Mouse (Mus musculus): ENCODE results near the gene Vezf1. TPM values are rescaled to one million over a fixed set of nuclear protein-coding genes. Genes with fewer than 3 reads are reported as not detected.

The Vezf1 gene
- total RNA-seq, 2 experiments from 2014 or later = 24.4 to 26.2 TPM

DNA sequence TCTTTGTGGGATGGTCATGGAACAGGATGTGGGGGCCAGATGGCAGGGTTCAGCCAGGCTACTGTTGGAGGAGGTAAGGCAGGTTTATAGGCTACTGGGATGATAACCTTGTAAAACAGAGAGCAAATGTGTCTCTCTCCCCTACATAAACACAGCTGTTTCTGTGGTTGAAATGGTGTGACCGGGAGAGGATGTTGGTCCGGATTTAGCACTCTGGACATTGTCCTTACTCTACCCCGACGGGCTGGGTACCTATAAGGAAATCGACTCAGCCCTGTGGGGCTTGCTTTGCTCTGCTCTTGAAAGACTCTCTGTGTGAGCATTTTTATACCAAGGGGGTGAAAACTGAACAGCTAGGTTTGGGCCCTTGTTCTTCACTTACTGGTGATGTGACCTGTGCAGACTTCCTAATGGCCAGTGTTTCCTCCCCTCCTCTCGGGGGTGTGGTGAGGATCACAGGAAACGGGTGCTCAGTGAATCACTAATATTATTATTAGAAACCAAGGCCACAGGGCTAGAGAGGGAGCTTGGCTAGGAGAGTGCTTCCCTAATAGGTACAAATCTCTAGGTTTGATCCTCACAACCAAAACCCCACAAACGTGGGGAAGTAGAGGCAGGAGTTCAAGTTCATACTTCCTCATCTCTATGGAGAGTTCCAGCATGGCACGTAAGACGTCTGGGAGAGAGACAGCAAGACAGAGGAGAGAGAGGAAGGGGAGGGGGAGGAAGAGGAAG, 49.4 kb downstream of the Vezf1 start:
- no peak for DNase-seq (ENCODE audit: low spot score in 2 of 2)
- intact Hi-C loops (cut with DNase I) = loop anchor here (5.0 kb wide), 1 partner anchor 45 kb away; no protein-coding TSS in a partner anchor

DNA sequence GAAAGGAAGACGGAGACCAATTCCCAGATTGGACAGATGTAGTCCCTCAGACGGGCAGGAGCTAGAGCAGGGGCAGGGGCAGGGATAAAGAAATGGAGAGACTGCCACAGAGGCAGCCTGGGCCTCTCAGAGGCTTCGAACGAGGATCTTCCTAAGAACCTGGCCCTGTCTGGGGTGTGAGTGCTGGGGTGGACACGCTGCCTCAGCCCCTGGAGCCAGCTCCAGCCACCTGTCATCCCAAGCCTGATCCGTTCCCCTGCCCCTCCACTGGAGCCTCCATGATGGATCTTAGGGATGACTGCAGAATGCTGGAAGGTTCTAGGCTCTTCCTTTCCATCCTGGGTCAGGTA, 50.0 kb downstream of the Vezf1 start:
- intact Hi-C loops (cut with DNase I) = loop anchor here (5.0 kb wide), 1 partner anchor 44 kb away; no protein-coding TSS in a partner anchor
- DNase-seq (ENCODE audit: low spot score in 2 of 2) = no peak

DNA sequence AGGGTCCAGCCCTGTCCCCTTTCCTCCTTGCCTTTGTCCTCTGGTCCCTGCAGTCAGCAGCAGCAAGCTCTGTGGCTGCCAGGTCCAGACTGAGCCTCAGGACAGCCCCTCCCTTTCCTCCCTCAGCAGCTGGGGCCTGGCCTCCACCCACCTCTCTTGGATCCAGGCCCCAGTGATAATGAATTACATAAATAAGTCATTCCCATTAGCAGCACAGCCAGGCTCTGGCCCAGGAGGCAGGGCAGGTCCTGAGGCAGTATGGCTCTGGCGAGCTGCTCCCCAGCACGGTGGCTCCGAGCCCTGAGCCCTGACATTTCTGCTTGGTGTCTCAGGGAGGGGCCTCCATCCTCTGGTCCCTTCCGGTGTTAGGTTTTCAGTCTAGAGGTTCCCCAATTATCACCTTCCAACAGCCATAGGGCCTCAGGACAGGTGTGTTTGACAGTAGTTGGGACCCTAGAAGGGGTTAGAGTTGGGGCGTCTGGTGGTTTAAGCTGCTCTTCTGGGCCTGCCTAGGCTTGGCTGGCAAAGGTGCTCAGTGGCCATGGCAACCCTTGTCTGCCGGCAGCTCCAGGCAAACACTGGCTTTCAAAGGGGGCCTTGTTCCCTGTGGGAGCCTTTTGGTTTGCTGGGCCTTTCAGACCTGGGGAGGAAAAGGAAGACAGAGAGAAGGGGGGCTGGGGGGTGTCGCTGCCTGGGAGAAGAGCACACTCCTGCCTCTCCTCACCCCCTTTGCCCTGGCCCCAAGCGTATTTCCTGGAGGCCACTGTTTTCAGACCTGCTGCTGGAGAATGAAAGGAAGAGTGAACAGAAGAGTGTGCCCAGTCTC, 51.0 kb downstream of the Vezf1 start:
- intact Hi-C loops (cut with DNase I) = loop anchor here (5.0 kb wide), 1 partner anchor 43 kb away; no protein-coding TSS in a partner anchor
- peak; percentile 35 to 43 for DNase-seq (ENCODE audit: low spot score in 2 of 2)

DNA sequence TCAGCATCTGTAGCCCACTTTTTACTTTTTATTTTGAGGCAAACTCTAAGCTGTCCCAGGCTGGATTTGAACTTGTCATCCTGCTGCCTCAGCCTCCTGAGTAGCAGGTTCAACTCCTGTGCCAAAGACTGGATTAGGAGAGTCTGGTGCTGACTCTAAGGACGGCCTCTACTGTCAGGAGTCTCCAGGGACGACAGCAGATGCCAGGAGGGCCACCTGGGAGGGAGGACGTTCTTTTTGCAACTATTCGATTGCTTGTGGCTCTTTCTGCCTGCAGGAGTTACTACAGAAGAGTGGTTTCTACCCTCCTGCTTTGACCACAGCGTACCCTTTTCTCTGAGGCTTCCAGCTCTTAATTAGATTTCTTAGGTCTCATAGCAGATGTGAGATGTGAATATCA, 54.5 kb downstream of the Vezf1 start:
- intact Hi-C loops (cut with DNase I) = no loop called here
- no peak for DNase-seq (ENCODE audit: low spot score in 2 of 2)

DNA sequence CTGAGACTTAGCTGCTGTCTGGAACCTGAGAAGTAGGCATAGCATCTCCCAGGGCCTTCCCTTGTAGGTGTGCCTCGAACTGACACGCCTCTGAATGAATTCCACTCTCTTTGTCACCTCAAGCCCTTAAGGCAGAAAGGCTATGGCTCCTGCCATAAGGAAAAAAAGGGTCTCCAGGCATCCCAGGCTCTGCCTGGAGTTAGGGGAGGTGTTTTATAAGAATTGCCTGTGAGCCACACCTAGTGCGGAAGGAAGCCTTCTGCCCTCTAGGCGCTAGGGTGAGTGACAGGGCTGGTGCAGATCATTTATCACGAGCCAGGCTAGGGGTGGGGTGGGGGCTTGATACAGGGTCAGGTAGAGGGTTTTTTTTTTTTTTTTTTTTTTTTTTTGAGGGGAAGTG, 54.9 kb downstream of the Vezf1 start:
- intact Hi-C loops (cut with DNase I) = no loop called here
- DNase-seq (ENCODE audit: low spot score in 2 of 2) = no peak

DNA sequence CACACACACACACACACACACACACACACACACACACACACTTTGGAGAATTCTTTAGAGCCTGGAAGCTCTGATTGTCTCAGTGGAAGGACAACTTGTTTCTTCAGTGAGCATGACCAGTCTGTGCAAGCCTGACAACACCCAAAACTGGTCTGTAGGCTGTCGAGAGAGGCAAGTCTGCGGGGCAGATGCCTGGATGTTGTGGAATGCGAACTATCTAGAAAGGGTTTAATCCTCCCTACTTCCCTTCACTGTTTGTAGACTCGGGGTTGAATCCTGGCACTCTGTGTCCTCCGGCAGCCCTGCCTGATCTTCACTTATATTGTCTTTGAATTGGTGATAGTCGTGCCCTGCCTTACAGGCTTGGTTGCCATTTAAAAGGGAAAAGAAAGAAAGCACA, 55.7 kb downstream of the Vezf1 start:
- no peak for DNase-seq (ENCODE audit: low spot score in 2 of 2)
- intact Hi-C loops (cut with DNase I) = no loop called here

DNA sequence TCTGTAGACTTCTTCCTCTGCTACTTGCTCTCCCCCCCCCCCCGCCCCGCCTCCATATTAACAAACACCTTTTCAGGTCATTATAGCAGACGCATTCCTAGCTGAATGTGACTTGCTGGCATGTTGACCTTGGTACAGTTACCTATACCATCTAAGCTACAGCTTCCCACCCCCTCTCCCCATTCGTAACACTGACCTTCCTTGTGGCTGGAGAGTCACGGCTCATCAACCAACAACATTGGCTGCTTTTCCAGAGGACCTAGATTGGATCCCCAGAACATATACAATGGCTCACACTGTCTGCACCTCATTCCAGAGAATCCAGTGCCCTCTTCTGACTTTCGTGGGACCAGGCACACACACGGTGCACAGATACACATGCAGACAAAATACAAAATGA, 57.4 kb downstream of the Vezf1 start:
- DNase-seq (ENCODE audit: low spot score in 2 of 2) = no peak
- intact Hi-C loops (cut with DNase I) = no loop called here

DNA sequence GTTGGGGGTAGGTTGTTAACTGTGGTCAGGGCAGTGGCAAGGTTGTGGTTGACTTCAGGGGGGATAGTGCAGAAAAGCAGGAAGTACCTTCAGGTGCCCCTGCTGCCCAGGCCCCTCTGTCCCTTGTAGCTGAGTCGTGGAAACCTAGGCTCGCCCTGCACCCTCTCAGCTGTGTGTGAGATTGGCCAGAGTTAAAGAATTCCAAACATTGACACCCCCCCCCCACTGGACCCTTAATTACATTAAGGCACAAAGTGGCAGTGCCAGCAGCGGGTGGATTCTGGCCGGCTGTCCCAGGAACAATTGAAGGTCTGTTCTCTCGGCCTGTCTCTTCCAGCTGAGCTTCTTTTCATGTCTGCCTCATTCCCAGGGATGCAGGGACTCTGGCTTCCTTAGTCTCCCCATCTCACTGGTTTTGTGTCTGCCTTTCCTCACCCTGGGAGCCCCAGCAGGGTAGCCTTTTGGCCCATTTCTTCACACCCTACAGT, 58.3 kb downstream of the Vezf1 start:
- intact Hi-C loops (cut with DNase I) = no loop called here
- no peak for DNase-seq (ENCODE audit: low spot score in 2 of 2)

DNA sequence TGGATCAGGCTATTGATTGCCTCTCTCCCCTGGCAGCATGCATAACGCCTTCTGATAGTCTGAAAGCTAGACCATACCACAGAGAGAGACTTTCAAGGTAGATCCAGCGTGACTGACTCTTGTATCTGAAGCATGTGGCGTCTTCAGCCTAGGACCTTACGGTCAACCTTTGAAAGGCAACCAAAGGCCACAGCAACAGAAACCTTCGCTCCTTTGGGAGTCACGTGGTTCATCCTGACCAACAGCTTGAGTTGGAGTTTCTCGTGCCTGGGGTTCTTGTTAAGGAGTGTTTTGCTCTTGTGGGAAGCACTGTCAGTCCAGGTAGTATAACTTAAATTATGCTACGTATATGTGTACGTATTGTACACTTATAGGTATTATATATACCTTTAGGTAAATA, 60.4 kb downstream of the Vezf1 start:
- intact Hi-C loops (cut with DNase I) = no loop called here
- no peak for DNase-seq (ENCODE audit: low spot score in 2 of 2)

DNA sequence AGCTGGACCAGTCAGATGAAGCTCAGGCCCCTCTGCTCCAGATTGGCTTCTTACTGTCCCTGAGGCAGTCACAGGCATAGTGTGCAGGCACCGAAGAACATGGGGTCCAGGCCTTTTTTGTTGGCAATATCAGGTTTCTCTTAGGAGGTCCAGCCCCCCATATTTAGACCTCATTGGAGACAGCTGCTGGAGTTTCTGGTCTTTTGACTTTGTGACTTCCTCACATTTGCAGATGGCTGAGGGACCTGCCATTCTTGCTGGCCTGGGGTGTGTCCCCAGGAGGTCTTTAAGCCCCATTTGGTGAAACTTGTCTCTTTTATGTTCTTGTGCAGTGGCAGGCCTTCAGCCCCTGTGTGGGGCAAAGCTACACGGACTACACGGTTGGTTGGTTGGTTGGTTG, 61.2 kb downstream of the Vezf1 start:
- DNase-seq (ENCODE audit: low spot score in 2 of 2) = no peak
- intact Hi-C loops (cut with DNase I) = no loop called here

DNA sequence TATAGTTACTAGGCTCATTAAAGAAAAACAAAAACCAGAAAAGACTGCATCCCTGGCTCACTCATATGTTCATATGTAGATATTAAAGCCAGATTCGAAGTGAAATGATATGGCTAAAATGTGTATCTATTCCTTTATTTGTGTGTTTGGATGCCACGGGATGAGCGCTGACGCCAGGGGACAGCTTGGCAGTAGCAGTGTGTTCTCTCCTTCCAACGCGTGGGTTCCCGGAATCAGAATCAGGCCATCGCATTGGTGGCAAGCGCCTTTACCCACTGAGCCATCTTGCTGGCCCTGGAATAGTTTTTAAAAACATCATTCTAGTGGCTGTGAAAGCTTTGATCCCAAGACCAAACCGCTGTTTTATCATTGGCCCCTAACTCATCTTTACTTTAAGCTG, 61.9 kb downstream of the Vezf1 start:
- intact Hi-C loops (cut with DNase I) = no loop called here
- no peak for DNase-seq (ENCODE audit: low spot score in 2 of 2)

DNA sequence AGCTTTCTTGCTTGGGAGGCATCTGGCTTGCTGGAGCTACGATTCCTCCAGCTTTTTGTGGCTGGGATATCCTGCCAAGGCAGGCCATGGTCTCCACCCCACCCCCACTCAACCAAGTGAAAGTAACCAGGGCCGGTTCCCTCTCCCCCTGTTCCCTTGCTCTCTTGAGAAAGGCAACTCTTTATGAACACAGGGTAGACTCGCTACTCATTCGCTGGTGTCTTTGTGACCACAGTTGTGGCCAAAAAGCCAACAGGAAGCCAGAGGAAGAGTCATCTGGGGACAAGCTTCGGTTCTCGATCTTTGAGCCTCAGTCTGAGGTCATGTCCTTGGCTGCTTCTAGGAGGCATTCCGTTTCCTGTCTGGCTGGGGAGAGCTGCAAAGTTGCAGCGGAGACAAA, 63.8 kb downstream of the Vezf1 start:
- no peak for DNase-seq (ENCODE audit: low spot score in 2 of 2)
- intact Hi-C loops (cut with DNase I) = no loop called here

Other genes starting within 250 kb of the Vezf1 start
- under 1 TPM; 0.29 to 0.39 TPM for gene Lpo, start 240.0 kb upstream of the Vezf1 start, total RNA-seq (2021)
- gene Mks1, start 215.1 kb upstream of the Vezf1 start, total RNA-seq (2021) = 1 to 10 TPM; 4.0 to 8.0 TPM
- under 1 TPM in 1 of 2 experiments, not detected in 1; 0.17 TPM for gene Epx, start 192.7 kb upstream of the Vezf1 start, total RNA-seq (2021)
- gene Olfr462, start 176.0 kb upstream of the Vezf1 start, total RNA-seq (2021) = not detected
- gene Olfr463, start 170.9 kb upstream of the Vezf1 start, total RNA-seq (2021) = not detected
- 1 to 10 TPM; 2.7 to 4.5 TPM for gene Olfr464, start 147.3 kb upstream of the Vezf1 start, total RNA-seq (2021)
- 100 to 1,000 TPM; 539 to 592 TPM for gene Dynll2, start 80.7 kb upstream of the Vezf1 start, total RNA-seq (2021)
- gene Srsf1, start 20.9 kb upstream of the Vezf1 start, total RNA-seq (2021) = 100 to 1,000 TPM; 153 to 205 TPM
- 10 to 100 TPM; 23.9 to 31.7 TPM for gene Cuedc1, start 29.8 kb downstream of the Vezf1 start, total RNA-seq (2021)
- gene Mrps23, start 136.1 kb downstream of the Vezf1 start, total RNA-seq (2021) = 10 to 100 TPM; 59.5 to 71.0 TPM
- not detected for gene Ccdc182, start 225.8 kb downstream of the Vezf1 start, total RNA-seq (2021)